Mouse (Mus musculus) embryonic facial prominence, embryonic 11.5 days (tissue): ENCODE results near the gene Hhat. TPM values are rescaled to one million over a fixed set of nuclear protein-coding genes. Genes with fewer than 3 reads are reported as not detected.

ENCODE experiments used
- ATAC-seq: fragments of 200-750 bp; cut with Nextera tagmentation; replicated peaks from 2 replicates; pipeline ENCODE4 v1.8.0; 2017; ENCODE audit warnings: low read depth; ENCODE audit not compliant: insufficient number of reproducible peaks, low FRiP score, low TSS enrichment
- DNase-seq: peaks from one replicate; pipeline ENCODE4 v3.0.0-alpha.2; 2015; ENCODE audit warnings: low spot score
- H3K27ac ChIP-seq: fragments of 300-500 bp; sonication (generic); replicated peaks from 2 replicates; pipeline ENCODE4 v1.5.1; 2014; ENCODE audit warnings: mild to moderate bottlenecking, low read depth, low read length, control low read depth
- H3K27me3 ChIP-seq: fragments of 300-500 bp; sonication (generic); 2 replicates; pipeline ENCODE4 v1.6.1; 2014; ENCODE audit warnings: mild to moderate bottlenecking, low read length, moderate library complexity, mixed read lengths; ENCODE audit not compliant: control insufficient read depth, insufficient read depth
- H3K36me3 ChIP-seq: fragments of 300-500 bp; sonication (generic); replicated peaks from 2 replicates; pipeline ENCODE4 v1.6.1; 2014; ENCODE audit warnings: low read depth, mild to moderate bottlenecking, low read length, moderate library complexity, mixed read lengths; ENCODE audit not compliant: control insufficient read depth, insufficient read depth
- H3K4me1 ChIP-seq: fragments of 300-500 bp; sonication (generic); 2 replicates; pipeline ENCODE4 v1.6.1; 2014; ENCODE audit warnings: low read length, mixed read lengths; ENCODE audit not compliant: control insufficient read depth, insufficient read depth
- H3K4me2 ChIP-seq: fragments of 300-500 bp; sonication (generic); 2 replicates; pipeline ENCODE4 v1.6.1; 2014; ENCODE audit warnings: low read depth, mild to moderate bottlenecking, control low read depth, low read length, moderate library complexity
- H3K4me3 ChIP-seq: fragments of 300-500 bp; sonication (generic); 2 replicates; pipeline ENCODE4 v1.5.1; 2014; ENCODE audit warnings: low read depth, low read length, control low read depth
- H3K9ac ChIP-seq: fragments of 300-500 bp; sonication (generic); replicated peaks from 2 replicates; pipeline ENCODE4 v1.6.1; 2014; ENCODE audit warnings: mild to moderate bottlenecking, control low read depth, low read length
- H3K9me3 ChIP-seq: fragments of 300-500 bp; sonication (generic); replicated peaks from 2 replicates; pipeline ENCODE4 v1.6.1; 2016; ENCODE audit warnings: mild to moderate bottlenecking, low read length, inconsistent platforms, mixed read lengths; ENCODE audit not compliant: control insufficient read depth
- WGBS: fragments of 180-500 bp; shearing (Covaris S2); extraction: QIAGEN DNeasy Blood & Tissue Kit; methylation state at CpG from one replicate; pipeline ENCODE4 v1.1.7; 2014; 5-methylcytosine and 5-hydroxymethylcytosine counted together
- polyA plus RNA-seq: library from polyadenylated mRNA; unstranded; fragments of >200 nt; fragmentation: Nextera tagmentation; extraction: Ambion mirVana; gene quantifications from 2 replicates; pipeline ENCODE4 v1.2.1, GENCODE M21; 2014

Hhat gene
- polyA plus RNA-seq, 1 experiment from 2014 or later: 9.1 TPM

- no peak overlapping the region for H3K4me2 ChIP-seq
- no peak overlapping the region for H3K27ac ChIP-seq
- no peak overlapping the region for H3K9ac ChIP-seq
- no peaks in the 10 kb centered on the region; the same call in 1 of the 2 replicates for H3K4me1 ChIP-seq
- ATAC-seq (no peak), DNase-seq (no peak)
- no peaks in the 10 kb centered on the region for H3K9me3 ChIP-seq
- no peaks in the 10 kb centered on the region for H3K27me3 ChIP-seq
- WGBS: 74% methylated on average over 13 of the region's 13 CpGs
- no peaks in the 10 kb centered on the region for H3K36me3 ChIP-seq
- no peak overlapping the region for H3K4me3 ChIP-seq
Observed at GRCm38 (mm10) chr1:192755246-192755645, 15.8 kb downstream of the Hhat start.

GRCm38 (mm10) chr1:192754268-192754667 lies 16.8 kb downstream of the Hhat start:
- Histone ChIP-seq H3K9ac (no peak overlapping the region), H3K27me3 (no peaks in the 10 kb centered on the region), H3K27ac (no peak overlapping the region), H3K4me3 (no peak overlapping the region), H3K4me1 (no peaks in the 10 kb centered on the region; the same call in 1 of the 2 replicates), H3K9me3 (no peaks in the 10 kb centered on the region), H3K36me3 (no peaks in the 10 kb centered on the region), H3K4me2 (no peak overlapping the region)
- DNase-seq (no peak), ATAC-seq (0 out of 2 replicates have a peak, but pooled peaks have one; percentile 55)
- 77% methylated on average over 4 of the region's 4 CpGs for WGBS

- Histone ChIP-seq H3K4me2 (no peak overlapping the region), H3K36me3 (no peaks in the 10 kb centered on the region), H3K9ac (no peak overlapping the region), H3K4me1 (no peaks in the 10 kb centered on the region; the same call in 1 of the 2 replicates), H3K27ac (no peak overlapping the region), H3K4me3 (no peak overlapping the region), H3K27me3 (no peaks in the 10 kb centered on the region), H3K9me3 (no peaks in the 10 kb centered on the region)
- peak; percentile 20 for DNase-seq
- no peak for ATAC-seq
- 61% methylated on average over 8 of the region's 8 CpGs for WGBS
Observed at GRCm38 (mm10) chr1:192752659-192753601, 18.1 kb downstream of the Hhat start.

GRCm38 (mm10) chr1:192750042-192750437 lies 21.0 kb downstream of the Hhat start:
- Histone ChIP-seq H3K4me1 (no peaks in the 10 kb centered on the region), H3K36me3 (no peaks in the 10 kb centered on the region), H3K4me2 (no peak overlapping the region), H3K27ac (no peak overlapping the region), H3K9ac (no peak overlapping the region), H3K4me3 (no peak overlapping the region), H3K27me3 (no peaks in the 10 kb centered on the region), H3K9me3 (no peaks in the 10 kb centered on the region)
- WGBS: 49% methylated on average over 4 of the region's 4 CpGs
- no peak for ATAC-seq
- DNase-seq: no peak

GRCm38 (mm10) chr1:192749270-192750041 lies 21.6 kb downstream of the Hhat start:
- Histone ChIP-seq H3K9ac (no peak overlapping the region), H3K27me3 (no peaks in the 10 kb centered on the region), H3K4me1 (no peaks in the 10 kb centered on the region), H3K4me3 (no peak overlapping the region), H3K27ac (no peak overlapping the region), H3K36me3 (no peaks in the 10 kb centered on the region), H3K4me2 (no peak overlapping the region), H3K9me3 (no peaks in the 10 kb centered on the region)
- ATAC-seq (no peak), DNase-seq (no peak)
- 62% methylated on average over 6 of the region's 6 CpGs for WGBS

GRCm38 (mm10) chr1:192746201-192746600 lies 24.8 kb downstream of the Hhat start:
- Histone ChIP-seq H3K27ac (no peak overlapping the region), H3K9ac (no peak overlapping the region), H3K4me2 (no peak overlapping the region), H3K27me3 (no peaks in the 10 kb centered on the region), H3K36me3 (no peaks in the 10 kb centered on the region), H3K4me3 (no peak overlapping the region), H3K9me3 (no peaks in the 10 kb centered on the region), H3K4me1 (no peaks in the 10 kb centered on the region)
- WGBS: 76% methylated on average over 6 of the region's 6 CpGs
- no peak for ATAC-seq
- DNase-seq: no peak

- Histone ChIP-seq H3K27me3 (no peaks in the 10 kb centered on the region), H3K4me2 (no peak overlapping the region), H3K36me3 (no peaks in the 10 kb centered on the region), H3K9ac (no peak overlapping the region), H3K9me3 (no peaks in the 10 kb centered on the region), H3K4me1 (no peaks in the 10 kb centered on the region), H3K4me3 (no peak overlapping the region), H3K27ac (no peak overlapping the region)
- peak; percentile 69 for DNase-seq
- 6% methylated on average over 16 of the region's 16 CpGs for WGBS
- no peak for ATAC-seq
Observed at GRCm38 (mm10) chr1:192745240-192746101, 25.6 kb downstream of the Hhat start.
